Mouse (Mus musculus) MEL (cell line): ENCODE measurements around the gene Mogat1. TPM values are rescaled to one million over a fixed set of nuclear protein-coding genes. Genes with fewer than 3 reads are reported as not detected.

ENCODE experiments used
- DNase-seq: peaks from one replicate; pipeline ENCODE4 v3.0.0; 2011; ENCODE audit warnings: low read depth, low spot score
- H3K27ac ChIP-seq: 2 replicates; pipeline ENCODE4 v1.5.1; 2012; ENCODE audit warnings: low read depth, mild to moderate bottlenecking, control low read depth, low read length, moderate library complexity; ENCODE audit not compliant: control insufficient read depth
- H3K27me3 ChIP-seq, 2 experiments: fragments of 150-350 bp in 1 of 2; sonication (generic) in 1 of 2; 2 replicates each; pipeline ENCODE4 v1.6.1; 2012; ENCODE audit warnings: low read length in 2 of 2, mild to moderate bottlenecking in 2 of 2, improper control_type of control experiment in 1 of 2, moderate library complexity in 1 of 2; ENCODE audit not compliant: insufficient read depth in 2 of 2, control insufficient read depth in 1 of 2
- H3K36me3 ChIP-seq, 2 experiments: 2 replicates each; pipeline ENCODE4 v1.6.1; 2012 to 2014; ENCODE audit warnings: low read length in 2 of 2, improper control_type of control experiment in 1 of 2, inconsistent platforms in 1 of 2, mild to moderate bottlenecking in 1 of 2; ENCODE audit not compliant: insufficient read depth in 2 of 2, control insufficient read depth in 1 of 2
- H3K4me1 ChIP-seq, 2 experiments: fragments of 150-350 bp in 1 of 2; sonication (generic) in 1 of 2; 2 replicates each; pipeline ENCODE4 v1.6.1; 2012; ENCODE audit warnings: low read length in 2 of 2, improper control_type of control experiment in 1 of 2, mild to moderate bottlenecking in 1 of 2; ENCODE audit not compliant: insufficient read depth in 2 of 2, control insufficient read depth in 1 of 2
- H3K4me3 ChIP-seq, 2 experiments: fragments of 150-350 bp in 1 of 2; sonication (generic) in 1 of 2; 2 replicates each; pipeline ENCODE4 v1.5.1; 2012; ENCODE audit warnings: low read depth in 2 of 2, low read length in 2 of 2, mild to moderate bottlenecking in 2 of 2, moderate library complexity in 2 of 2, control low read depth in 1 of 2, improper control_type of control experiment in 1 of 2; ENCODE audit not compliant: control insufficient read depth in 1 of 2, insufficient read depth in 1 of 2
- H3K79me2 ChIP-seq: 2 replicates; pipeline ENCODE4 v1.6.1; 2012; ENCODE audit warnings: mild to moderate bottlenecking, low read length, moderate library complexity; ENCODE audit not compliant: control insufficient read depth, poor library complexity, insufficient read depth
- H3K9ac ChIP-seq: 2 replicates; pipeline ENCODE4 v1.6.1; 2012; ENCODE audit warnings: low read depth, mild to moderate bottlenecking, control low read depth, low read length, moderate library complexity; ENCODE audit not compliant: control insufficient read depth, poor library complexity, severe bottlenecking
- H3K9me3 ChIP-seq: fragments of 150-350 bp; sonication (generic); replicated peaks from 2 replicates; pipeline ENCODE4 v1.6.1; 2012; ENCODE audit warnings: mild to moderate bottlenecking, low read length, improper control_type of control experiment, moderate library complexity; ENCODE audit not compliant: insufficient read depth
- BHLHE40 ChIP-seq: IDR thresholded peaks from 2 replicates; pipeline ENCODE4 v1.6.1; 2012; ENCODE audit warnings: low read depth, mild to moderate bottlenecking, inconsistent platforms, low read length, improper control_type of control experiment, borderline replicate concordance
- CTCF ChIP-seq, 3 experiments: IDR thresholded peaks in 2 of 3; conservative IDR thresholded peaks in 1 of 3; 2 replicates each; pipeline ENCODE4 v1.5.1; 2011 to 2012; ENCODE audit warnings: low read length in 3 of 3, low read depth in 2 of 3, mild to moderate bottlenecking in 2 of 3, improper control_type of control experiment in 1 of 3, inconsistent platforms in 1 of 3, mixed read lengths in 1 of 3, moderate library complexity in 1 of 3; ENCODE audit not compliant: control insufficient read depth in 1 of 3, insufficient read depth in 1 of 3, poor library complexity in 1 of 3, severe bottlenecking in 1 of 3
- E2F4 ChIP-seq: IDR thresholded peaks from 2 replicates; pipeline ENCODE4 v1.6.1; 2011; ENCODE audit warnings: low read depth, low read length, improper control_type of control experiment, borderline replicate concordance
- ELF1 ChIP-seq: IDR thresholded peaks from 2 replicates; pipeline ENCODE4 v1.6.1; 2014; ENCODE audit warnings: low read depth, mild to moderate bottlenecking, inconsistent platforms, low read length, improper control_type of control experiment, moderate library complexity
- EP300 ChIP-seq, 2 experiments: IDR thresholded peaks; 2 replicates each; pipeline ENCODE4 v1.6.1; 2011; ENCODE audit warnings: improper control_type of control experiment in 2 of 2, low read length in 2 of 2, low read depth in 1 of 2, mild to moderate bottlenecking in 1 of 2
- ETS1 ChIP-seq: IDR thresholded peaks from 2 replicates; pipeline ENCODE4 v1.6.1; 2012; ENCODE audit warnings: low read depth, mild to moderate bottlenecking, inconsistent platforms, low read length, improper control_type of control experiment, moderate library complexity
- GABPA ChIP-seq: IDR thresholded peaks from 2 replicates; pipeline ENCODE4 v1.6.1; 2012; ENCODE audit warnings: low read depth, mild to moderate bottlenecking, inconsistent platforms, low read length, improper control_type of control experiment, moderate library complexity
- HCFC1 ChIP-seq: IDR thresholded peaks from 2 replicates; pipeline ENCODE4 v1.6.1; 2012; ENCODE audit warnings: low read depth, mild to moderate bottlenecking, inconsistent platforms, low read length, improper control_type of control experiment, moderate library complexity
- KAT2A ChIP-seq: conservative IDR thresholded peaks from 2 replicates; pipeline ENCODE4 v1.6.1; 2012; ENCODE audit warnings: low read depth, low read length, improper control_type of control experiment, inconsistent platforms
- MAX ChIP-seq: IDR thresholded peaks from 2 replicates; pipeline ENCODE4 v1.6.1; 2011; ENCODE audit warnings: low read length, improper control_type of control experiment
- MAZ ChIP-seq: IDR thresholded peaks from 2 replicates; pipeline ENCODE4 v1.6.1; 2012; ENCODE audit warnings: low read depth, mild to moderate bottlenecking, inconsistent platforms, low read length, improper control_type of control experiment
- MEF2A ChIP-seq: IDR thresholded peaks from 2 replicates; pipeline ENCODE4 v1.6.1; 2014; ENCODE audit warnings: low read depth, mild to moderate bottlenecking, inconsistent platforms, low read length, improper control_type of control experiment; ENCODE audit not compliant: poor library complexity, insufficient replicate concordance, severe bottlenecking; ENCODE audit errors: extremely low read depth
- MXI1 ChIP-seq: IDR thresholded peaks from 2 replicates; pipeline ENCODE4 v1.6.1; 2011; ENCODE audit warnings: mild to moderate bottlenecking, low read depth, low read length, improper control_type of control experiment
- NRF1 ChIP-seq: IDR thresholded peaks from 2 replicates; pipeline ENCODE4 v1.6.1; 2014; ENCODE audit warnings: low read depth, mild to moderate bottlenecking, inconsistent platforms, low read length, improper control_type of control experiment, moderate library complexity; ENCODE audit not compliant: poor library complexity, insufficient read depth, severe bottlenecking
- POLR2A ChIP-seq, 2 experiments: IDR thresholded peaks; 2 replicates each; pipeline ENCODE4 v1.6.1; 2011 to 2012; ENCODE audit warnings: low read length in 2 of 2, mild to moderate bottlenecking in 2 of 2, control low read depth in 1 of 2, improper control_type of control experiment in 1 of 2, low read depth in 1 of 2, moderate library complexity in 1 of 2; ENCODE audit not compliant: control insufficient read depth in 1 of 2, insufficient read depth in 1 of 2, poor library complexity in 1 of 2
- POLR2AphosphoS2 ChIP-seq: IDR thresholded peaks from 2 replicates; pipeline ENCODE4 v1.6.1; 2011; ENCODE audit warnings: low read length, improper control_type of control experiment
- POLR2AphosphoS5 ChIP-seq: IDR thresholded peaks from 2 replicates; pipeline ENCODE4 v1.6.1; 2012; ENCODE audit warnings: low read depth, borderline replicate concordance, mild to moderate bottlenecking, inconsistent platforms, low read length, moderate library complexity, mixed read lengths
- RAD21 ChIP-seq: IDR thresholded peaks from 2 replicates; pipeline ENCODE4 v1.6.1; 2011; ENCODE audit warnings: mild to moderate bottlenecking, low read depth, low read length, improper control_type of control experiment
- RCOR1 ChIP-seq: IDR thresholded peaks from 2 replicates; pipeline ENCODE4 v1.6.1; 2012; ENCODE audit warnings: low read depth, mild to moderate bottlenecking, inconsistent platforms, low read length, improper control_type of control experiment
- SIN3A ChIP-seq: IDR thresholded peaks from 2 replicates; pipeline ENCODE4 v1.6.1; 2012; ENCODE audit warnings: low read length, improper control_type of control experiment, inconsistent platforms
- SMC3 ChIP-seq: IDR thresholded peaks from 2 replicates; pipeline ENCODE4 v1.6.1; 2011; ENCODE audit warnings: low read depth, low read length, improper control_type of control experiment
- UBTF ChIP-seq: IDR thresholded peaks from 2 replicates; pipeline ENCODE4 v1.6.1; 2012; ENCODE audit warnings: low read depth, mild to moderate bottlenecking, inconsistent platforms, low read length, improper control_type of control experiment, moderate library complexity, borderline replicate concordance; ENCODE audit not compliant: insufficient read depth
- USF2 ChIP-seq, 2 experiments: IDR thresholded peaks; 2 replicates each; pipeline ENCODE4 v1.6.1; 2011 to 2012; ENCODE audit warnings: improper control_type of control experiment in 2 of 2, low read length in 2 of 2, borderline replicate concordance in 1 of 2, inconsistent platforms in 1 of 2, low read depth in 1 of 2, mild to moderate bottlenecking in 1 of 2; ENCODE audit not compliant: insufficient read depth in 1 of 2
- ZC3H11A ChIP-seq: IDR thresholded peaks from 2 replicates; pipeline ENCODE4 v1.6.1; 2012; ENCODE audit warnings: low read depth, mild to moderate bottlenecking, inconsistent platforms, low read length, improper control_type of control experiment
- ZKSCAN1 ChIP-seq: IDR thresholded peaks from 2 replicates; pipeline ENCODE4 v1.6.1; 2012; ENCODE audit warnings: low read depth, mild to moderate bottlenecking, inconsistent platforms, low read length, improper control_type of control experiment, moderate library complexity
- ZMIZ1 ChIP-seq: IDR thresholded peaks from 2 replicates; pipeline ENCODE4 v1.6.1; 2012; ENCODE audit warnings: low read depth, mild to moderate bottlenecking, inconsistent platforms, low read length, improper control_type of control experiment, moderate library complexity
- polyA plus RNA-seq, 2 experiments: library from polyadenylated mRNA; stranded (reverse) in 1 of 2; unstranded in 1 of 2; fragments of >175 nt in 1 of 2; fragments of >200 nt in 1 of 2; gene quantifications; 2 replicates each; pipeline versions ENCODE4 v1.2.1 to v1.2.4; 2012; ENCODE audit warnings: low replicate concordance in 2 of 2, low read depth in 1 of 2; ENCODE audit not compliant: insufficient read length in 2 of 2, insufficient read depth in 1 of 2, missing spikeins in 1 of 2
- total RNA-seq: library from RNA; depleted of rRNA; stranded (reverse); fragments of 300-350 nt; gene quantifications from 2 replicates; pipeline ENCODE4 v1.2.3, GENCODE M21; 2012

Gene Mogat1
- total and polyA plus RNA-seq, 3 experiments = not detected

- TF ChIP-seq ELF1 = no peak
- TF ChIP-seq EP300 (IDR thresholded peaks at IDR 0.05; ENCODE audit: low read depth in 1 of 2, low read length in 2 of 2) = peak; percentile 75
- TF ChIP-seq CTCF (IDR thresholded peaks at IDR 0.05 in 2 of 3, conservative IDR thresholded peaks at IDR 0.05 in 1 of 3; ENCODE audit: control insufficient read depth in 1 of 3, insufficient read depth in 1 of 3, low read depth in 2 of 3, low read length in 3 of 3, poor library complexity in 1 of 3, severe bottlenecking in 1 of 3) = no peak
- TF ChIP-seq POLR2A (IDR thresholded peaks at IDR 0.05; ENCODE audit: control insufficient read depth in 1 of 2, insufficient read depth in 1 of 2, low read depth in 1 of 2, low read length in 2 of 2, poor library complexity in 1 of 2) = no peak
- TF ChIP-seq UBTF = no peak
- TF ChIP-seq HCFC1 = no peak
- TF ChIP-seq BHLHE40 = no peak
- no peak for TF ChIP-seq GABPA
- 0 out of 2 replicates have a peak, but pooled peaks have one; percentile 28 for TF ChIP-seq ETS1
- no peak for TF ChIP-seq KAT2A
- TF ChIP-seq RCOR1 = 0 out of 2 replicates have a peak, but pooled peaks have one; percentile 30
- TF ChIP-seq MAX = no peak
Observed at GRCm38 (mm10) chr1:78472441-78472840, 38.4 kb upstream of the Mogat1 start (continued).

DNA sequence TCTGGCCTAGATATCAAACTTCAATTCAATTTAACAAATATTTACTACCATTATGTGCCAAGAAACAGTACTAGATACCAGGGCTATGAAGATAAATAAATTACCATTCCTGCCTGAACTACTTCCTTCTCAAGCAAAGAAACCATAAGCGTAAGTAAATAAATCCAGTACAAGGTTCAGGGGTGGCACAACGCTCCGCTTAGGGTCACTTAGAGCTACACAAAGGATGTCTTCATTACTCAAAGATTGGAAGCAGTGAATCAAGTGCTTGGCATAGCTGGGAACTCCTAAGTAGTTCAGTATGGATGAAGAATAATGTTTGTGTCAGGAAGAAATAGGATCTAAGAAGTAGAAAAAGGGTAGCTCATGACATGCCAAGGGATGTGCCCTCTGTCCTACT, 27.4 kb upstream of the Mogat1 start:
- H3K9me3 ChIP-seq = no peaks in the 10 kb centered on the region
- H3K27me3 ChIP-seq = no peaks in the 10 kb centered on the region
- H3K4me3 ChIP-seq = no peak overlapping the region
- DNase-seq = no peak
- no peak overlapping the region for H3K27ac ChIP-seq
- no peak overlapping the region for H3K9ac ChIP-seq
- H3K36me3 ChIP-seq = peaks cover 16 to 23% of the 10 kb centered on the region in 2 experiments
- H3K4me1 ChIP-seq = peaks cover 2 to 7% of the 10 kb centered on the region in 2 experiments
- H3K79me2 ChIP-seq = peaks cover 43% of the 10 kb centered on the region
- TF ChIP-seq MXI1 (no peak), ZMIZ1 (no peak), POLR2AphosphoS2 (no peak), KAT2A (no peak), E2F4 (no peak), ETS1 (no peak), GABPA (no peak), ZC3H11A (no peak)

- H3K4me3 ChIP-seq = no peak overlapping the region
- no peak for TF ChIP-seq MEF2A
- no peak for TF ChIP-seq HCFC1
- TF ChIP-seq POLR2AphosphoS5 = no peak
- TF ChIP-seq SMC3 = no peak
- no peak for TF ChIP-seq UBTF
- no peak for TF ChIP-seq USF2 (IDR thresholded peaks at IDR 0.05; ENCODE audit: borderline replicate concordance in 1 of 2, insufficient read depth in 1 of 2, low read depth in 1 of 2, low read length in 2 of 2)
- TF ChIP-seq SIN3A = no peak
- TF ChIP-seq MAZ = no peak
- no peak for TF ChIP-seq NRF1
- TF ChIP-seq EP300 (IDR thresholded peaks at IDR 0.05; ENCODE audit: low read depth in 1 of 2, low read length in 2 of 2) = no peak
- no peak for TF ChIP-seq ZKSCAN1
- TF ChIP-seq RAD21 = no peak
Observed at GRCm38 (mm10) chr1:78484361-78484760, 26.4 kb upstream of the Mogat1 start.

More at GRCm38 (mm10) chr1:78484361-78484760, 26.4 kb upstream of the Mogat1 start:
- Histone ChIP-seq H3K4me1 (peaks cover 2 to 7% of the 10 kb centered on the region in 2 experiments), H3K9me3 (no peaks in the 10 kb centered on the region), H3K27ac (no peak overlapping the region), H3K27me3 (no peaks in the 10 kb centered on the region), H3K79me2 (peaks cover 46% of the 10 kb centered on the region), H3K9ac (no peak overlapping the region), H3K36me3 (peaks cover 14 to 23% of the 10 kb centered on the region in 2 experiments)
- no peak for DNase-seq
